Mouse (Mus musculus) spleen, postnatal 4 days (tissue): ENCODE measurements around the gene Slc27a1.
A peak's percentile ranks its signal among the peaks of the same experiment; 100 is the strongest.

Source experiments
- DNase-seq, 2 experiments: peaks; one replicate each; pipeline ENCODE4 v3.0.0; 2022; ENCODE audit warnings: low spot score in 2 of 2

Gene Slc27a1

GRCm38 (mm10) chr8:71625088-71625487 lies 56.4 kb downstream of the Slc27a1 start:
- DNase-seq, result no peak

- DNase-seq, result no peak
Measured at GRCm38 (mm10) chr8:71626753-71627152, 58.1 kb downstream of the Slc27a1 start.

- DNase-seq, result no peak
Measured at GRCm38 (mm10) chr8:71627265-71628099, 58.8 kb downstream of the Slc27a1 start.

GRCm38 (mm10) chr8:71628396-71629095 lies 59.9 kb downstream of the Slc27a1 start:
- DNase-seq, result no peak

- peak; percentile 91 to 96 for DNase-seq
Measured at GRCm38 (mm10) chr8:71629096-71629697, 60.5 kb downstream of the Slc27a1 start.

- DNase-seq, result peak; percentile 47 to 76
Measured at GRCm38 (mm10) chr8:71629781-71630212, 61.1 kb downstream of the Slc27a1 start.

- no peak for DNase-seq
Measured at GRCm38 (mm10) chr8:71630761-71631160, 62.1 kb downstream of the Slc27a1 start.

GRCm38 (mm10) chr8:71631897-71632296 lies 63.2 kb downstream of the Slc27a1 start:
- DNase-seq, result no peak

- DNase-seq, result peak; percentile 77 to 91
Measured at GRCm38 (mm10) chr8:71633164-71633563, 64.5 kb downstream of the Slc27a1 start.

- DNase-seq, result peak; percentile 68 to 79
Measured at GRCm38 (mm10) chr8:71633981-71634667, 65.4 kb downstream of the Slc27a1 start.
